In genomic region chr10:75548486-75548885, GRCm38 (mm10) we compare ENCODE assay signal across 12 mouse cellular contexts. TPM values are rescaled to one million over a fixed set of nuclear protein-coding genes. Genes with fewer than 3 reads are reported as not detected.
DNase-seq lines count a peak whose midpoint lies in the region; ATAC-seq and TF ChIP-seq lines count a peak whose summit lies in the region.
"Had no signal": no experiment of that assay in that cellular context is flagged by ENCODE, and none has a peak within 500 bp of the region (broad histone marks: within the 10 kb centered on the region; RNA-seq: fewer than 3 reads in every experiment).

No protein-coding gene starts in this region.

- peak; percentile 48; the same call in 1 of the 2 replicates for ATAC-seq in forebrain, embryonic 13.5 days
- ATAC-seq in hindbrain, embryonic 16.5 days, result peak; percentile 48; the same call in 1 of the 2 replicates
- ATAC-seq in neural tube, embryonic 13.5 days (ENCODE audit: low read depth), result peak; percentile 80

- TF ChIP-seq CTCF in layer of hippocampus, adult 2 months (conservative IDR thresholded peaks at IDR 0.05), result peak; percentile 17

- H3K36me3 ChIP-seq in forebrain, embryonic 13.5 days (ENCODE audit: poor library complexity, severe bottlenecking), result peaks cover 9% of the 10 kb centered on the region
- H3K36me3 ChIP-seq in forebrain, embryonic 10.5 days (replicated peaks), result no peaks in the 10 kb centered on the region
- peaks cover under 1% of the 10 kb centered on the region; the same call in 1 of the 2 replicates for H3K36me3 ChIP-seq in hindbrain, embryonic 16.5 days (ENCODE audit: control insufficient read depth, insufficient read depth, low read length)
- peaks cover 8% of the 10 kb centered on the region for H3K36me3 ChIP-seq in neural tube, embryonic 13.5 days

- peaks cover 7% of the 10 kb centered on the region; the same call in 1 of the 2 replicates for H3K4me1 ChIP-seq in forebrain, embryonic 13.5 days
- H3K4me1 ChIP-seq in forebrain, embryonic 10.5 days, result peaks cover 10% of the 10 kb centered on the region; the same call in 1 of the 2 replicates
- no peaks in the 10 kb centered on the region for H3K4me1 ChIP-seq in hindbrain, embryonic 16.5 days (ENCODE audit: control insufficient read depth, insufficient read depth, low read depth, low read length)
- peaks cover 6% of the 10 kb centered on the region; the same call in 1 of the 2 replicates for H3K4me1 ChIP-seq in neural tube, embryonic 13.5 days (replicated peaks)

- no peak overlapping the region for H3K4me2 ChIP-seq in forebrain, embryonic 13.5 days
- no peak overlapping the region for H3K4me2 ChIP-seq in hindbrain, embryonic 16.5 days (ENCODE audit: low read length)
- peak overlapping the region; percentile 0; the same call in 1 of the 2 replicates for H3K4me2 ChIP-seq in neural tube, embryonic 13.5 days

- no peak overlapping the region for H3K9ac ChIP-seq in forebrain, embryonic 13.5 days
- no peak overlapping the region for H3K9ac ChIP-seq in hindbrain, embryonic 16.5 days (ENCODE audit: low read depth, low read length)
- no peak overlapping the region for H3K9ac ChIP-seq in neural tube, embryonic 13.5 days

- H3K9me3 ChIP-seq in forebrain, embryonic 13.5 days (replicated peaks), result no peaks in the 10 kb centered on the region
- H3K9me3 ChIP-seq in forebrain, embryonic 10.5 days, result peaks cover 8% of the 10 kb centered on the region; the same call in 1 of the 2 replicates
- peaks cover 6% of the 10 kb centered on the region for H3K9me3 ChIP-seq in hindbrain, embryonic 16.5 days (ENCODE audit: control insufficient read depth, low read length)
- peaks cover 17% of the 10 kb centered on the region; the same call in 1 of the 2 replicates for H3K9me3 ChIP-seq in neural tube, embryonic 13.5 days

- 62% methylated on average over 14 of the region's 14 CpGs for WGBS in forebrain, embryonic 13.5 days
- WGBS in forebrain, embryonic 10.5 days, result 87% methylated on average over 14 of the region's 14 CpGs
- 44% methylated on average over 14 of the region's 14 CpGs for WGBS in hindbrain, embryonic 16.5 days
- 33% methylated on average over 14 of the region's 14 CpGs for WGBS in neural tube, embryonic 13.5 days

- H3K4me3 ChIP-seq in forebrain, embryonic 13.5 days, result no peak overlapping the region
- H3K4me3 ChIP-seq in forebrain, embryonic 10.5 days, result no peak overlapping the region
- H3K4me3 ChIP-seq in layer of hippocampus, adult 2 months, result no peak overlapping the region
- no peak overlapping the region for H3K4me3 ChIP-seq in hindbrain, embryonic 16.5 days (ENCODE audit: low read length)
- no peak overlapping the region for H3K4me3 ChIP-seq in neural tube, embryonic 13.5 days

- DNase-seq in forebrain, embryonic 10.5 days (ENCODE audit: extremely low spot score, low spot score), result no peak
- DNase-seq in layer of hippocampus, adult 2 months (ENCODE audit: low spot score in 2 of 2), result no peak
- DNase-seq in layer of hippocampus, postnatal 10 days (ENCODE audit: low spot score in 2 of 2), result no peak
- no peak for DNase-seq in ovary, postnatal 14 days (ENCODE audit: low spot score)
- no peak for DNase-seq in urinary bladder, adult 18-20 months (ENCODE audit: low spot score in 2 of 2)
- DNase-seq: embryo, embryonic 11 days; gastrocnemius, postnatal 10 days; kidney, adult 18-20 months had no signal

- H3K27ac ChIP-seq in forebrain, embryonic 13.5 days, result no peak overlapping the region
- H3K27ac ChIP-seq in forebrain, embryonic 10.5 days, result no peak overlapping the region
- H3K27ac ChIP-seq in layer of hippocampus, adult 2 months, result no peak overlapping the region
- H3K27ac ChIP-seq in hindbrain, embryonic 16.5 days (ENCODE audit: low read depth, low read length), result no peak overlapping the region
- H3K27ac ChIP-seq in neural tube, embryonic 13.5 days (replicated peaks), result no peak overlapping the region
- H3K27ac ChIP-seq: macrophage had no signal

- no peaks in the 10 kb centered on the region for H3K27me3 ChIP-seq in forebrain, embryonic 13.5 days
- no peaks in the 10 kb centered on the region for H3K27me3 ChIP-seq in forebrain, embryonic 10.5 days (ENCODE audit: poor library complexity, severe bottlenecking)
- H3K27me3 ChIP-seq in hindbrain, embryonic 16.5 days (replicated peaks; ENCODE audit: control insufficient read depth, insufficient read depth, low read length), result no peaks in the 10 kb centered on the region
- H3K27me3 ChIP-seq in neural tube, embryonic 13.5 days, result no peaks in the 10 kb centered on the region; the same call in 1 of the 2 replicates

RNA-seq across cellular contexts. Expression of gene Lrrc75b, which starts 11.6 kb away (rescaled TPM):
- 10.4 and 11.7 TPM in 2 replicates for polyA plus RNA-seq in forebrain, embryonic 13.5 days (2015; fragmentation: Nextera tagmentation; extraction: Ambion mirVana)
- polyA plus RNA-seq in forebrain, embryonic 10.5 days (2016; fragmentation: Nextera tagmentation; extraction: Ambion mirVana), result 1.1 TPM in 2 replicates
- 10 to 100 TPM in 1 of 2 experiments, 1 to 10 TPM in 1; 9.7 to 12.0 TPM for total RNA-seq in layer of hippocampus, adult 2 months (2021)
- 10 to 100 TPM; 24.0 to 24.7 TPM for total RNA-seq in layer of hippocampus, postnatal 10 days (2021)
- polyA plus RNA-seq in hindbrain, embryonic 16.5 days (2015; fragmentation: Nextera tagmentation; extraction: Ambion mirVana), result 38.9 and 44.7 TPM in 2 replicates
- 22.2 and 24.0 TPM in 2 replicates for polyA plus RNA-seq in neural tube, embryonic 13.5 days (2015; fragmentation: Nextera tagmentation; extraction: Ambion mirVana)
- polyA plus RNA-seq: macrophage had no signal

RNA-seq across cellular contexts. Expression of gene Ggt1, which starts 12.9 kb away (rescaled TPM):
- 1.1 and 2.3 TPM in 2 replicates for polyA plus RNA-seq in forebrain, embryonic 13.5 days (2015; fragmentation: Nextera tagmentation; extraction: Ambion mirVana)
- 1.6 and 2.3 TPM in 2 replicates for polyA plus RNA-seq in forebrain, embryonic 10.5 days (2016; fragmentation: Nextera tagmentation; extraction: Ambion mirVana)
- total RNA-seq in layer of hippocampus, adult 2 months (2021), result 1 to 10 TPM; 2.7 to 4.5 TPM
- total RNA-seq in layer of hippocampus, postnatal 10 days (2021), result 1 to 10 TPM; 2.7 to 3.7 TPM
- 0.69 and 2.1 TPM in 2 replicates for polyA plus RNA-seq in hindbrain, embryonic 16.5 days (2015; fragmentation: Nextera tagmentation; extraction: Ambion mirVana)
- 0.40 and 1.6 TPM in 2 replicates for polyA plus RNA-seq in neural tube, embryonic 13.5 days (2015; fragmentation: Nextera tagmentation; extraction: Ambion mirVana)
- polyA plus RNA-seq: macrophage had no signal

RNA-seq across cellular contexts. Expression of gene Gucd1, which starts 30.7 kb away (rescaled TPM):
- 21.1 and 24.9 TPM in 2 replicates for polyA plus RNA-seq in forebrain, embryonic 13.5 days (2015; fragmentation: Nextera tagmentation; extraction: Ambion mirVana)
- 28.6 and 34.3 TPM in 2 replicates for polyA plus RNA-seq in forebrain, embryonic 10.5 days (2016; fragmentation: Nextera tagmentation; extraction: Ambion mirVana)
- 10 to 100 TPM; 14.5 to 16.0 TPM for total RNA-seq in layer of hippocampus, adult 2 months (2021)
- 10 to 100 TPM; 19.4 to 23.7 TPM for total RNA-seq in layer of hippocampus, postnatal 10 days (2021)
- 15.4 and 19.8 TPM in 2 replicates for polyA plus RNA-seq in hindbrain, embryonic 16.5 days (2015; fragmentation: Nextera tagmentation; extraction: Ambion mirVana)
- polyA plus RNA-seq in neural tube, embryonic 13.5 days (2015; fragmentation: Nextera tagmentation; extraction: Ambion mirVana), result 18.8 and 19.6 TPM in 2 replicates

RNA-seq across cellular contexts. Expression of gene Snrpd3, which starts 31.1 kb away (rescaled TPM):
- polyA plus RNA-seq in forebrain, embryonic 13.5 days (2015; fragmentation: Nextera tagmentation; extraction: Ambion mirVana), result 188 and 198 TPM in 2 replicates
- 289 and 305 TPM in 2 replicates for polyA plus RNA-seq in forebrain, embryonic 10.5 days (2016; fragmentation: Nextera tagmentation; extraction: Ambion mirVana)
- total RNA-seq in layer of hippocampus, adult 2 months (2021), result 10 to 100 TPM; 69.8 to 76.6 TPM
- 100 to 1,000 TPM in 1 of 2 experiments, 10 to 100 TPM in 1; 98.1 to 109 TPM for total RNA-seq in layer of hippocampus, postnatal 10 days (2021)
- polyA plus RNA-seq in hindbrain, embryonic 16.5 days (2015; fragmentation: Nextera tagmentation; extraction: Ambion mirVana), result 114 and 124 TPM in 2 replicates
- polyA plus RNA-seq in neural tube, embryonic 13.5 days (2015; fragmentation: Nextera tagmentation; extraction: Ambion mirVana), result 145 and 151 TPM in 2 replicates

RNA-seq across cellular contexts. Expression of gene Ggt5, which starts 40.7 kb away (rescaled TPM):
- 1.4 and 2.8 TPM in 2 replicates for polyA plus RNA-seq in forebrain, embryonic 13.5 days (2015; fragmentation: Nextera tagmentation; extraction: Ambion mirVana)
- 0.21 and 0.97 TPM in 2 replicates for polyA plus RNA-seq in forebrain, embryonic 10.5 days (2016; fragmentation: Nextera tagmentation; extraction: Ambion mirVana)
- total RNA-seq in layer of hippocampus, adult 2 months (2021), result 1 to 10 TPM; 2.3 TPM
- total RNA-seq in layer of hippocampus, postnatal 10 days (2021), result 1 to 10 TPM; 2.6 to 2.9 TPM
- 2.9 and 3.5 TPM in 2 replicates for polyA plus RNA-seq in hindbrain, embryonic 16.5 days (2015; fragmentation: Nextera tagmentation; extraction: Ambion mirVana)
- 1.6 and 2.4 TPM in 2 replicates for polyA plus RNA-seq in neural tube, embryonic 13.5 days (2015; fragmentation: Nextera tagmentation; extraction: Ambion mirVana)
